Mouse (Mus musculus): Measurements from ENCODE around the gene Zfp768.

- TF ChIP-seq CTCF (IDR thresholded peaks at IDR 0.05; ENCODE audit: extremely low read depth, insufficient read depth, insufficient read length, insufficient replicate concordance) (no peak), POLR2A (IDR thresholded peaks at IDR 0.05; ENCODE audit: low read depth, low read length) (no peak)
Measured at GRCm38 (mm10) chr7:127391538-127391937, 46.1 kb upstream of the Zfp768 start.

Data from spleen, adult 2 months (tissue).